Mouse (Mus musculus) liver, embryonic 11.5 days (tissue): Measurements from ENCODE around the gene Gpr162. TPM values are rescaled to one million over a fixed set of nuclear protein-coding genes. Genes with fewer than 3 reads are reported as not detected.
A peak's percentile ranks its signal among the peaks of the same experiment; 100 is the strongest.

ENCODE experiments used
- ATAC-seq: fragments of 200-750 bp; cut with Nextera tagmentation; replicated peaks from 2 replicates; pipeline ENCODE4 v1.8.0; 2017; ENCODE audit warnings: moderate number of reproducible peaks, mild to moderate bottlenecking, moderate TSS enrichment, moderate library complexity; ENCODE audit not compliant: low FRiP score
- DNase-seq: peaks from one replicate; pipeline ENCODE4 v3.0.0-alpha.2; 2017; ENCODE audit warnings: low spot score
- H3K27ac ChIP-seq: fragments of 300-500 bp; sonication (generic); 2 replicates; pipeline ENCODE4 v1.5.1; 2014; ENCODE audit warnings: mild to moderate bottlenecking, low read depth, low read length, control low read depth
- H3K27me3 ChIP-seq: fragments of 300-500 bp; sonication (generic); replicated peaks from 2 replicates; pipeline ENCODE4 v1.6.1; 2014; ENCODE audit warnings: low read length, mixed read lengths; ENCODE audit not compliant: control insufficient read depth, insufficient read depth
- H3K36me3 ChIP-seq: fragments of 300-500 bp; sonication (generic); 2 replicates; pipeline ENCODE4 v1.6.1; 2014; ENCODE audit warnings: mild to moderate bottlenecking, low read length, moderate library complexity, mixed read lengths; ENCODE audit not compliant: control insufficient read depth, insufficient read depth
- H3K4me1 ChIP-seq: fragments of 300-500 bp; sonication (generic); replicated peaks from 2 replicates; pipeline ENCODE4 v1.6.1; 2014; ENCODE audit warnings: low read length, mixed read lengths; ENCODE audit not compliant: control insufficient read depth, insufficient read depth
- H3K4me2 ChIP-seq: fragments of 300-500 bp; sonication (generic); 2 replicates; pipeline ENCODE4 v1.6.1; 2014; ENCODE audit warnings: mild to moderate bottlenecking, control low read depth, moderate library complexity
- H3K4me3 ChIP-seq: fragments of 300-500 bp; sonication (generic); 2 replicates; pipeline ENCODE4 v1.5.1; 2014; ENCODE audit warnings: low read depth, low read length, control low read depth
- H3K9ac ChIP-seq: fragments of 300-500 bp; sonication (generic); 2 replicates; pipeline ENCODE4 v1.6.1; 2014; ENCODE audit warnings: low read depth, low read length, control low read depth
- H3K9me3 ChIP-seq: fragments of 300-500 bp; sonication (generic); 2 replicates; pipeline ENCODE4 v1.6.1; 2016; ENCODE audit warnings: low read length, inconsistent platforms, mixed read lengths; ENCODE audit not compliant: control insufficient read depth
- WGBS: fragments of 180-500 bp; shearing (Covaris S2); extraction: QIAGEN DNeasy Blood & Tissue Kit; methylation state at CpG from one replicate; pipeline ENCODE4 v1.1.7; 2014; 5-methylcytosine and 5-hydroxymethylcytosine counted together
- polyA plus RNA-seq: library from polyadenylated mRNA; unstranded; fragments of >200 nt; fragmentation: Nextera tagmentation; extraction: Ambion mirVana; gene quantifications from 2 replicates; pipeline ENCODE4 v1.2.1, GENCODE M21; 2014

Gpr162 gene
- polyA plus RNA-seq, 1 experiment from 2014 or later, result 0.32 TPM

DNA sequence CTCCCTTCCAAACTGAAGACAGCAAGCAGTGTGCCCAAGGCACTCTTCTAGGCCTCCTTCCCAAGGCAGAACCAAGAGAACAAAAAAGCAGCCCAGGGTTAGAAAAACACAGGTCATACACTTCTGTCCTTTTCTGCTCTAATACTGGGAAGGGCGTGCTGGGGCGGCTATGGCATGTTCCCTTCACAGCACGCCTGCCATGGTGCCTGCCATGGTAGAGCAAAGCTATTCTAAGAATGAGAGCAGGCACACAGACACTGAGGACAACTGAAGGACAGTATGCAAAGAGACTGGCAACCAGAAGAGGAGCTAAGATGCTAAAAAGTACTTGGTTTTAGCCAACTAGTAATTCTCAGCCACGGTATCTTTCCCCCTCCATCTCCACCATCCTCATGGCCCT, 41.7 kb downstream of the Gpr162 start:
- WGBS, result 95% methylated on average over 4 of the region's 4 CpGs
- no peak overlapping the region for H3K9ac ChIP-seq
- no peaks in the 10 kb centered on the region for H3K27me3 ChIP-seq
- H3K27ac ChIP-seq, result no peak overlapping the region
- no peaks in the 10 kb centered on the region for H3K9me3 ChIP-seq
- no peak overlapping the region for H3K4me3 ChIP-seq
- peaks cover 80% of the 10 kb centered on the region for H3K36me3 ChIP-seq
- DNase-seq (no peak), ATAC-seq (no peak)
- H3K4me1 ChIP-seq, result no peaks in the 10 kb centered on the region
- H3K4me2 ChIP-seq, result no peak overlapping the region

GRCm38 (mm10) chr6:124820891-124821290, 42.9 kb downstream of the Gpr162 start:
- no peaks in the 10 kb centered on the region for H3K27me3 ChIP-seq
- H3K4me1 ChIP-seq, result no peaks in the 10 kb centered on the region
- H3K4me2 ChIP-seq, result no peak overlapping the region
- ATAC-seq (no peak), DNase-seq (no peak)
- H3K9me3 ChIP-seq, result no peaks in the 10 kb centered on the region
- no peak overlapping the region for H3K27ac ChIP-seq
- 88% methylated on average over 5 of the region's 5 CpGs for WGBS
- H3K9ac ChIP-seq, result no peak overlapping the region
- peaks cover 80% of the 10 kb centered on the region for H3K36me3 ChIP-seq
- no peak overlapping the region for H3K4me3 ChIP-seq

GRCm38 (mm10) chr6:124817971-124818370, 45.8 kb downstream of the Gpr162 start:
- Histone ChIP-seq H3K4me1 (peaks cover 11% of the 10 kb centered on the region), H3K4me3 (no peak overlapping the region), H3K9ac (no peak overlapping the region), H3K27me3 (no peaks in the 10 kb centered on the region), H3K4me2 (no peak overlapping the region), H3K9me3 (no peaks in the 10 kb centered on the region), H3K36me3 (peaks cover 58% of the 10 kb centered on the region), H3K27ac (no peak overlapping the region)
- WGBS, result 75% methylated on average over 8 of the region's 8 CpGs
- ATAC-seq (no peak), DNase-seq (no peak)

DNA sequence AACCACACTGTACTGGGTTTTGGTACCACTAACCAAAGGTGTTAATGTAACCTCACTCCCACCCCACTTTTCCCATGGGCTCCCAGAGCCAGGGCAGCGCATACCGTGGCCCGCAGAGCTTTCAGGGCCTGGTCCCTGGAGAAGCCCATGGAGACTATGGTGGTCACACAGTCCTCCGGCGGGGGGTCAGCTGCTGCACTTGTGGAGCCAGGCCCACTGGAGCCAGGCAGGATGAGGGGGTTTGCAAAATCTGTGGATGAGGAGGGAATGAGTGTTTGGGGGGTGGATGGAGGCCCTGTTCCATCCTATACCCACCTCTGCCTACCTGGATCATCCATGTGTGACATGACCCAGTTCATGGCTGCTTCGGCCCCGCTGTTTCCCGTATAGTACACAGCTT, 46.2 kb downstream of the Gpr162 start:
- Histone ChIP-seq H3K27ac (no peak overlapping the region), H3K27me3 (no peaks in the 10 kb centered on the region), H3K4me1 (peaks cover 12% of the 10 kb centered on the region), H3K9ac (no peak overlapping the region), H3K36me3 (peaks cover 56% of the 10 kb centered on the region), H3K4me3 (no peak overlapping the region), H3K4me2 (no peak overlapping the region), H3K9me3 (no peaks in the 10 kb centered on the region)
- ATAC-seq (no peak), DNase-seq (no peak)
- WGBS, result 97% methylated on average over 8 of the region's 8 CpGs

DNA sequence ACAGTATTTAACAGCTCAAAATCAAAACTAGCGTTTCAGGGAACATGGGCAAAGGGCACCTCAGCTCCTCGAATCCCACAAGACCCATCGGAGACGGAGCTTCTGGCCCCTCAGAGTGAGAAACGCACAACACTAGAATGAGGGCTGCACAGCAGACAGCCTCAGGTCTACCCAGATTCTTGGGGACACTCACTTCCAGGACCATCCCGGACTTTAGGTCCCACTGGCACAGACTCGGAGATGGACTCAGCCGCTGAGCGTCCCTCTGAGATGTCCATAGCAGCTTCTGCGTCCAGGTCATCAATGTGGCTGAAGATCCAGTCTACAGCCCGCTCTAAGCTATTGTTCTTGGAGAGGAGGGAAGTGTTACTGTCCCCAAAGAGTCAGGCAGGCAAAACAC, 46.7 kb downstream of the Gpr162 start:
- no peak overlapping the region for H3K4me3 ChIP-seq
- 95% methylated on average over 11 of the region's 11 CpGs for WGBS
- H3K27ac ChIP-seq, result no peak overlapping the region
- H3K36me3 ChIP-seq, result peaks cover 56% of the 10 kb centered on the region
- ATAC-seq (no peak), DNase-seq (no peak)
- no peaks in the 10 kb centered on the region for H3K27me3 ChIP-seq
- no peak overlapping the region for H3K4me2 ChIP-seq
- no peaks in the 10 kb centered on the region for H3K9me3 ChIP-seq
- H3K4me1 ChIP-seq, result peaks cover 16% of the 10 kb centered on the region
- no peak overlapping the region for H3K9ac ChIP-seq

GRCm38 (mm10) chr6:124816611-124817010, 47.2 kb downstream of the Gpr162 start:
- no peak overlapping the region for H3K27ac ChIP-seq
- H3K4me1 ChIP-seq, result peaks cover 22% of the 10 kb centered on the region
- DNase-seq, result no peak
- peaks cover 56% of the 10 kb centered on the region for H3K36me3 ChIP-seq
- WGBS, result 87% methylated on average over 4 of the region's 4 CpGs
- no peak overlapping the region for H3K9ac ChIP-seq
- H3K9me3 ChIP-seq, result no peaks in the 10 kb centered on the region
- no peak overlapping the region for H3K4me2 ChIP-seq
- no peaks in the 10 kb centered on the region for H3K27me3 ChIP-seq
- no peak for ATAC-seq
- no peak overlapping the region for H3K4me3 ChIP-seq

DNA sequence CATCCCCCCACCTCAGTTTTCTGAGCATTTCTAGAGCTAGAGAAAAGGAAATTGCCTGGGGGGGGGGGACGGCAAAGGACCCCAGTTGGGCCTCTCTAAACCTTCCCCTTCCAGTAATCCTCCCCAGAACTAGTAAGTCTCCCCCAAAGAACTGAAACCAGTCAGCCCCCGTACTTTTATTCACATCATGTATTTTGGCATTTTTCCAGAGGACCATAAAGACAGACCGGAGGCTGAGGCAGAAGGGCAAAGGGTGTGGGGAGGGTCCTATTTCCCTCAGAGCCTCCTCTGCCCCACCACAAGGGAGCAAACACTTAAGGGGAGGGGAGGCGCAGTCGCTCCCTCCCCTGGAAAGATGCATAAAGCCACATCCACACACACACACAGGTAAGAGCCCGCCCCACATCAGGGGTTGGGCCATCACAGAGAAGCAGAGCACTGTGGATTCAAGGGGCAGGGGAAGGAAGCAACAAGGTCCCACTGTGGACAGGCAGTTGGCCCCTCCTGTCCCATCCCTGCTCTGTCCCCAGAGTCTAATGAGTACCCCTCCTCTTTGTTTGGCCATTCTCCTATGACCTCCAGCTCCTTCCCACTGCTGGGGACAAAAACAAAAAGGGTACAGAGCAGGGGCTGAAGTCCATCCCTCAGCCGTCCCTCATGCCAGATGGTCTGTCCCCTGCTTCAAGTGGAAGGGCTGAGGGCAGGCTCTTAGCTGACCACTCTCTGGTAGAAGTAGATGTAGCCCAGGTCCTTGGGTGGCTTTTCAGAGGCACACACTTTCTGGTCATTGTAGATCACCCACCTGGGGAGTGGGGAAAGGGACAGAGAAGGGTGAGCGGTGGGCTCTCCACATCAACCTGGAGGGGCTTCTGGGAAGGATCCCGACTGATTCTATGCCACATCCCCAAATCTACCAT, 48.7 kb downstream of the Gpr162 start:
- ATAC-seq (no peak), DNase-seq (no peak)
- Histone ChIP-seq H3K27ac (peak overlapping the region; percentile 98; the same call in 1 of the 2 replicates), H3K36me3 (peaks cover 52% of the 10 kb centered on the region), H3K4me2 (peak overlapping the region; percentile 70; the same call in 1 of the 2 replicates), H3K4me3 (peak overlapping the region; percentile 87; the same call in 1 of the 2 replicates), H3K9ac (peak overlapping the region; percentile 98), H3K4me1 (peaks cover 31% of the 10 kb centered on the region), H3K27me3 (no peaks in the 10 kb centered on the region), H3K9me3 (no peaks in the 10 kb centered on the region)
- WGBS, result 72% methylated on average over 9 of the region's 9 CpGs

- no peak for DNase-seq
- WGBS, result 29% methylated on average over 7 of the region's 8 CpGs
- H3K9ac ChIP-seq, result peak overlapping the region; percentile 98
Measured at GRCm38 (mm10) chr6:124814448-124814847, 49.3 kb downstream of the Gpr162 start.

DNA sequence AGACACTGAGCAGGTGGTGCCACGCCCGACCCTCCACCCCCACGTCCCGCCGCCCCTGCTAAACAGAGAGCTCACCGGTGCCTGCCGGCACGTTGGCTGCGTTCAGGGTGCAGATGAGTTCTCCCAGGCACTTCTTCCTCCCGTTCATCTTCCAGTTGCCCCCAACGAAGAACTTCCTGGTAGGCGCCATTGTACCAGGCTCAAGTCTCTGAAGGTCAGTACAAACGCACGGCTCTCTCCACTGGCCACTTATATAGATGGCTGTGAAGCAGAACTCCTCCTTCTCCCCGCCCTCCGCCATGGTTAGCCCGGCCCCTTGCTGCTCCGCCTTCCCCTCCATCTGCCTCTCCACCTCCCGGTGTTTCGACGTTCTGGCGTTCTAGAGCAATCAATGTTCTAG, 49.9 kb downstream of the Gpr162 start, which contains the start of gene Tpi1:
TSS of gene Tpi1 (minus strand) at position 364 of the 400 bp plus-strand sequence.
- Histone ChIP-seq H3K4me3 (peak within 1 kb of the TSS; percentile 87), H3K9me3 (no peaks in the 10 kb centered on the region), H3K9ac (peak within 1 kb of the TSS; percentile 98), H3K4me2 (peak within 1 kb of the TSS; percentile 70), H3K36me3 (peaks cover 43% of the 10 kb centered on the region), H3K4me1 (peaks cover 38% of the 10 kb centered on the region), H3K27me3 (no peaks in the 10 kb centered on the region), H3K27ac (peak within 1 kb of the TSS; percentile 98)
- ATAC-seq (peak; percentile 86), DNase-seq (peak; percentile 92)
- WGBS, result under 1% methylated on average over 22 of the region's 22 CpGs

More at GRCm38 (mm10) chr6:124814448-124814847, 49.3 kb downstream of the Gpr162 start:
- Histone ChIP-seq H3K27ac (peak overlapping the region; percentile 98), H3K4me3 (peak overlapping the region; percentile 87), H3K36me3 (peaks cover 48% of the 10 kb centered on the region), H3K4me1 (peaks cover 37% of the 10 kb centered on the region), H3K27me3 (no peaks in the 10 kb centered on the region), H3K9me3 (no peaks in the 10 kb centered on the region), H3K4me2 (peak overlapping the region; percentile 70)
- peak; percentile 8; the same call in 1 of the 2 replicates for ATAC-seq
